Mouse (Mus musculus): ENCODE data around the gene Ube2s. TPM values are rescaled to one million over a fixed set of nuclear protein-coding genes. Genes with fewer than 3 reads are reported as not detected.

The Ube2s gene
- total and polyA plus RNA-seq, 3 experiments = 341 to 740 TPM; not detected in 1

- TF ChIP-seq RCOR1 (IDR thresholded peaks at IDR 0.05; ENCODE audit: low read depth, low read length) = no peak
- TF ChIP-seq SIN3A (IDR thresholded peaks at IDR 0.05; ENCODE audit: low read length) = no peak
- TF ChIP-seq MYC (IDR thresholded peaks at IDR 0.05; ENCODE audit: low read depth, low read length) = no peak
- no peak for TF ChIP-seq MYB (IDR thresholded peaks at IDR 0.05; ENCODE audit: low read depth, low read length)
- TF ChIP-seq USF1 (IDR thresholded peaks at IDR 0.05; ENCODE audit: low read depth, low read length) = no peak
- no peak for TF ChIP-seq ZC3H11A (IDR thresholded peaks at IDR 0.05; ENCODE audit: low read depth, low read length)
- no peak for TF ChIP-seq TAL1 (IDR thresholded peaks at IDR 0.05; ENCODE audit: low read length)
- no peak for TF ChIP-seq ZNF384 (IDR thresholded peaks at IDR 0.05; ENCODE audit: low read depth, low read length)
- no peak for TF ChIP-seq NELFE (IDR thresholded peaks at IDR 0.05; ENCODE audit: low read depth, low read length)
- TF ChIP-seq POLR2AphosphoS2 (IDR thresholded peaks at IDR 0.05; ENCODE audit: low read length) = no peak
- no peak for TF ChIP-seq JUND (IDR thresholded peaks at IDR 0.05; ENCODE audit: low read depth, low read length)
- no peak for TF ChIP-seq CTCF (IDR thresholded peaks at IDR 0.05 in 2 of 3, conservative IDR thresholded peaks at IDR 0.05 in 1 of 3; ENCODE audit: control insufficient read depth in 1 of 3, insufficient read depth in 1 of 3, low read depth in 2 of 3, low read length in 3 of 3, poor library complexity in 1 of 3, severe bottlenecking in 1 of 3)
- no peak for TF ChIP-seq ZKSCAN1 (IDR thresholded peaks at IDR 0.05; ENCODE audit: low read depth, low read length)
- no peak for TF ChIP-seq E2F4 (IDR thresholded peaks at IDR 0.05; ENCODE audit: borderline replicate concordance, low read depth, low read length)
- TF ChIP-seq MEF2A (IDR thresholded peaks at IDR 0.05; ENCODE audit: extremely low read depth, insufficient replicate concordance, low read depth, low read length, poor library complexity, severe bottlenecking) = no peak
- no peak for TF ChIP-seq MAZ (IDR thresholded peaks at IDR 0.05; ENCODE audit: low read depth, low read length)
- no peak for TF ChIP-seq TBP (IDR thresholded peaks at IDR 0.05; ENCODE audit: low read depth, low read length)
- no peaks in the 10 kb centered on the region for H3K79me2 ChIP-seq (ENCODE audit: control insufficient read depth, insufficient read depth, low read length, poor library complexity)
- H3K36me3 ChIP-seq (ENCODE audit: control insufficient read depth in 1 of 2, insufficient read depth in 2 of 2, low read length in 2 of 2) = no peaks in the 10 kb centered on the region
- no peak overlapping the region for H3K27ac ChIP-seq (ENCODE audit: control insufficient read depth, low read depth, low read length)
- no peak for DNase-seq (ENCODE audit: low read depth, low spot score)
- no peaks in the 10 kb centered on the region for H3K27me3 ChIP-seq (ENCODE audit: control insufficient read depth in 1 of 2, insufficient read depth in 2 of 2, low read length in 2 of 2)
- H3K9ac ChIP-seq (ENCODE audit: control insufficient read depth, low read depth, low read length, poor library complexity, severe bottlenecking) = no peak overlapping the region
- H3K4me3 ChIP-seq (ENCODE audit: control insufficient read depth in 1 of 2, insufficient read depth in 1 of 2, low read depth in 2 of 2, low read length in 2 of 2) = no peak overlapping the region
- no peaks in the 10 kb centered on the region for H3K4me1 ChIP-seq (ENCODE audit: control insufficient read depth in 1 of 2, insufficient read depth in 2 of 2, low read length in 2 of 2)
- H3K9me3 ChIP-seq (replicated peaks; ENCODE audit: insufficient read depth, low read length) = no peaks in the 10 kb centered on the region
Measured at GRCm38 (mm10) chr7:4843604-4844244, 31.3 kb upstream of the Ube2s start.

GRCm38 (mm10) chr7:4842634-4843131, 30.3 kb upstream of the Ube2s start:
- peak overlapping the region; percentile 49 for H3K9ac ChIP-seq (ENCODE audit: control insufficient read depth, low read depth, low read length, poor library complexity, severe bottlenecking)
- H3K4me1 ChIP-seq (ENCODE audit: control insufficient read depth in 1 of 2, insufficient read depth in 2 of 2, low read length in 2 of 2) = no peaks in the 10 kb centered on the region
- no peaks in the 10 kb centered on the region for H3K36me3 ChIP-seq (ENCODE audit: control insufficient read depth in 1 of 2, insufficient read depth in 2 of 2, low read length in 2 of 2)
- DNase-seq (ENCODE audit: low read depth, low spot score) = peak; percentile 70
- peak overlapping the region; percentile 42 to 53 for H3K4me3 ChIP-seq (ENCODE audit: control insufficient read depth in 1 of 2, insufficient read depth in 1 of 2, low read depth in 2 of 2, low read length in 2 of 2)
- H3K27me3 ChIP-seq (ENCODE audit: control insufficient read depth in 1 of 2, insufficient read depth in 2 of 2, low read length in 2 of 2) = no peaks in the 10 kb centered on the region
- no peak overlapping the region for H3K27ac ChIP-seq (ENCODE audit: control insufficient read depth, low read depth, low read length)
- no peaks in the 10 kb centered on the region for H3K79me2 ChIP-seq (ENCODE audit: control insufficient read depth, insufficient read depth, low read length, poor library complexity)
- H3K9me3 ChIP-seq (replicated peaks; ENCODE audit: insufficient read depth, low read length) = no peaks in the 10 kb centered on the region
- TF ChIP-seq KAT2A (conservative IDR thresholded peaks at IDR 0.05; ENCODE audit: low read depth, low read length) = no peak
- no peak for TF ChIP-seq NELFE (IDR thresholded peaks at IDR 0.05; ENCODE audit: low read depth, low read length)
- no peak for TF ChIP-seq MYB (IDR thresholded peaks at IDR 0.05; ENCODE audit: low read depth, low read length)
- TF ChIP-seq CHD2 (IDR thresholded peaks at IDR 0.05; ENCODE audit: low read length) = no peak
- TF ChIP-seq ETS1 (IDR thresholded peaks at IDR 0.05; ENCODE audit: low read depth, low read length) = 0 out of 2 replicates have a peak, but pooled peaks have one; percentile 20
- no peak for TF ChIP-seq SMC3 (IDR thresholded peaks at IDR 0.05; ENCODE audit: low read depth, low read length)
- no peak for TF ChIP-seq POLR2AphosphoS5 (IDR thresholded peaks at IDR 0.05; ENCODE audit: borderline replicate concordance, low read depth, low read length)
- TF ChIP-seq USF2 (IDR thresholded peaks at IDR 0.05; ENCODE audit: borderline replicate concordance in 1 of 2, insufficient read depth in 1 of 2, low read depth in 1 of 2, low read length in 2 of 2) = no peak
- TF ChIP-seq GABPA (IDR thresholded peaks at IDR 0.05; ENCODE audit: low read depth, low read length) = no peak
- TF ChIP-seq NRF1 (IDR thresholded peaks at IDR 0.05; ENCODE audit: insufficient read depth, low read depth, low read length, poor library complexity, severe bottlenecking) = peak; percentile 64
- no peak for TF ChIP-seq BHLHE40 (IDR thresholded peaks at IDR 0.05; ENCODE audit: borderline replicate concordance, low read depth, low read length)
- 0 out of 2 replicates have a peak, but pooled peaks have one; percentile 26 for TF ChIP-seq MXI1 (IDR thresholded peaks at IDR 0.05; ENCODE audit: low read depth, low read length)
- TF ChIP-seq USF1 (IDR thresholded peaks at IDR 0.05; ENCODE audit: low read depth, low read length) = no peak
- TF ChIP-seq EP300 (IDR thresholded peaks at IDR 0.05; ENCODE audit: low read depth in 1 of 2, low read length in 2 of 2) = no peak
- TF ChIP-seq TBP (IDR thresholded peaks at IDR 0.05; ENCODE audit: low read depth, low read length) = no peak
- TF ChIP-seq CHD1 (IDR thresholded peaks at IDR 0.05; ENCODE audit: low read depth, low read length) = no peak
- no peak for TF ChIP-seq GATA1 (IDR thresholded peaks at IDR 0.05; ENCODE audit: low read depth, low read length)
- TF ChIP-seq CTCF (IDR thresholded peaks at IDR 0.05 in 2 of 3, conservative IDR thresholded peaks at IDR 0.05 in 1 of 3; ENCODE audit: control insufficient read depth in 1 of 3, insufficient read depth in 1 of 3, low read depth in 2 of 3, low read length in 3 of 3, poor library complexity in 1 of 3, severe bottlenecking in 1 of 3) = no peak

Data from MEL (cell line).